Mouse (Mus musculus): ENCODE data around the gene Pvalb.

The Pvalb gene

GRCm38 (mm10) chr15:78206312-78206711 is at the start of gene Pvalb:
Pvalb (minus strand) TSS chr15:78206400.
- DNase-seq (ENCODE audit: low spot score in 2 of 2), result no peak

GRCm38 (mm10) chr15:78254751-78255150 is 48.6 kb upstream of the Pvalb start:
- peak; percentile 46 for DNase-seq (ENCODE audit: low spot score in 2 of 2)

GRCm38 (mm10) chr15:78248410-78248809 is 42.2 kb upstream of the Pvalb start:
- no peak for DNase-seq (ENCODE audit: low spot score in 2 of 2)

DNA sequence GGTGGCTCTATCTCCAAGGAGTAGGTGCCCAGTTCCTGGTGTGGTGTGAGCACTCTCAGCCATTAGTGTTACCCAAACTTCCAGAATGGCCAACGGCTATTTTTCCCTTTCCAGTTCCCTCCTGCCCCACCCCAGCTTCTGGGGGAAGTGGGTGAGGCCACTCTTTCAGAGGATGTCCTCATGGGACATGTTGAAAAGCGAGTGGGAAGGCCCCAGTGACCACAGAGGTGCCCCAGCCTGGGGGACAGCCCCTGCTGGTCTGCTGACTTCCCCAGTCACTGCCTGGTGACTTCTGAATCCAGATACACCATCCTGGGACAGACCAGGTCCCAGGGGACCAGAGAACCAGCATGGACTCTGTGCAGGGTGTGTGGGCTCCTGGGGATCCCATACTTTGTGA is 41.5 kb upstream of the Pvalb start:
- no peak for DNase-seq (ENCODE audit: low spot score in 2 of 2)

DNA sequence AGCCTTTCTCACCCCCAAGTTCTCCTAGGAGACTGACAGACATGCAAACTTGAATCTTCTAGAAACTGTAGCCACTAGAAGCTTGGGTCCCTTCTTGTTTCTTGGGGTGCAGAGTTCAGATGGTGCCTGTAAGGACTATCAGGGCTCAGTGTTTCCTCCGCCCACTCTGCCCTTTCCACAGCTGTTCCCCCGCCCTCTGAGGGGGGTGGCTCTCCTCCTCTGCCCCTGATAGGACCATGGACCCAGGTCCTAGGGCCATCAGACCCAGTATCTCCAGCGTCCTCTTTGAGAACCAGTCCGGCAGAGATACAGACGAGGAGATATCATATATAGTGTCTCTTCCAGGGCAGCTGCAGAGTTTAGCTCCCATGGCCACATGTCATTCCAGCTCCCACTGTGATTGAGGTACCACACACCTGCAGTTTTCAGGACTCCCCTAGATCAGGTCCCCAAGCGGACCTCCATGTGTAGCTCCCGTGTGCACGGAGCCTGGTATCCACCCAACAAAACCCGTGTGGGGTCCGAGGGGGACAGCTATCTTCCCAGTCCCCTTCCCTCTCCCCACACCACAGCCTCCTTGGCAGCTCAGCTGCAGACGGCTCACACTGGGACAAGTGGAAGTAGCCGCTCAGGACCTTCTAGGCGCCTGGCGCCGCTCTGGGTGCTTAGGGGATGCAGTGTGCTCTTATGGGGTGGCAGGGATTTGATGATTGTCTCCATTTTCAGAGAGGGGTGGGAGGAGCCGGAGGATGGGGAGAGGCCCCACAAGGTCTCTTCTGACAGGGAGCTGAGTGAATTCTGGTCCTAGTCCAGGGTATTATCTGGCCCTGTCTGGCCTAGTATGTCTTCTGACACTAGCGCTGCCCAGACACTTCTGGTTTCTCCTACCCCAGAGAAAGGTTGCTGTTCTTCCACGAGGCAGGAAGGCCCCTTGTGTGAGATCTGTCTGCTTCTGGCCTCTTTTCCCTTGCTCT is 40.2 kb upstream of the Pvalb start:
- DNase-seq (ENCODE audit: low spot score in 2 of 2), result no peak

DNA sequence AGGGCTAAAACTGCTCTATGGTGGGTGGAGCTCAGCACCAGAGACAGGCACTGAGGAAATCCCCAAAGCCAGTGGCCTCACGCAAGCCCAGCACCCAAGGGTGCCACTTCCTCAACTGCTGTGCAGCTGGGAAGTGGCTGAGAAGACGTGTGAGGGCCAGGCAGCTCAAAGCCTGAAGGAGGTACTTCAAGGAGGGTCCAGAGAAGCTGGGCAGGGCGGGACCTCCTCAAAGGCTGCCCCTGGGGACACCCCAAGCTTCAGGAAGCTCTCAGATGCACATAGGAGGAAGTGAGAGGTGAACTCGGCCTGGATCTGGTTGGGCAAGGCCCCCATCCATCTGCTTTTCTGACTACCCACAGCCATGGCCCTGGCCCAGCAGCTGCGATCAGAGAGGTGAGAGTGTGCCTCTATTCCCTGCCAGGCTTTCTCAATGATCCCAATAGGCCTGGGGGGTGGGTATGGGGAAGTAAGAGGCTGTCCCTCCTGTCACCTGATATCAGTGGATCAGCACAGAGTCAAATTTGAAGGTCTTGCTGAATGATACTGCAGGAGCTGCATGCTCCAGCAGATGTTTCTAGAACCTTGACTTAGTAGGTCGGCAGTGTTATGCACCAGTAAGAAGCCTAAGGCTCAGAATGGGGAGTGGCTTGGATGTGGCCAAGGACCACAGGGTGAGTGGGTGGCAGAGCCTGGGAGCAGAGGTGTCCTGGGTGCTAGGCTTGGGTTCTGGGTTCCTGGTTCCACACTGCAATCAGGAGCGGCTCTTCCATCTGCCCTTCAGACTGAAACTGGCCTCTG is 38.7 kb upstream of the Pvalb start, which contains the start of gene Ncf4:
Gene Ncf4 (plus strand): TSS at position 107 of the 798 bp plus-strand sequence.
- no peak for DNase-seq (ENCODE audit: low spot score in 2 of 2)

DNA sequence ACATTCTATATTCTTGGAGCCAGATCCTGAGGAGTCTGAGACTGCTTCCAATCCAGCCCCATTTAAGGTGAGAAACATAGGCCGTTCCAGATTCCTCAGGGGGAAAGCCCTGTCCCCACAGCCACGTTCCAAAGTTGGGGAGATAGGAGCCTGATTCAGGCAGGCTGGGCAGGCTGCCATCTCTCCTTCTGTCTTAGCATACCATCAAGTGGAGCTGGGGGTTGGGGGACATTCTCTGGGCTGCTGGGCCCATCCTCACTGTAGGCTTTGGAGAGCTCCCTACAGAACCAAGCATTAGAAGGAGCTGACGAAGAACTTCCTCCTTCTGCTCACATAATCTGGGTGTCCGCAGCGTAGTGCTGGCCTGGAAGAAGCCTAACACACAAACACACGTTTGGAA is 37.6 kb upstream of the Pvalb start:
- DNase-seq (ENCODE audit: low spot score in 2 of 2), result no peak

DNA sequence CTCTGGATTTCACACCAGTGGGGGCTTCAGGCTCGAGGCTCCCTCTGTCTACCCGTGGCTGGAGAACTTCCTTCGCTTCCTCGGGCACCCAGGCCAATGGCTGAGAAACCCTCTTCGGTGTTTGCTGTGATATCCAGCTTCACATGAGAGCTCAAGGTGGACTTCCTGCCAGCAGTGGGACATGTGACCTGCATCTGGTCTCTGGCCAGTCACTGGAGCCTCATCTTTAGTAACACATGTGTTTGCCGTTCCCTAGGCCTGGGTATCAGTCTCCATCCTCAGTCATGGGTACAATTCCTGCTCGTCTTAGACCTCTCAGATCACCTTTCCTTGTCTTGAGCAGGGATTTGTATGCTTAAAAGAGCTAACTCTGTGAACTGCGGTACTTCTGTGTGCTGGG is 36.9 kb upstream of the Pvalb start:
- DNase-seq (ENCODE audit: low spot score in 2 of 2), result no peak

DNA sequence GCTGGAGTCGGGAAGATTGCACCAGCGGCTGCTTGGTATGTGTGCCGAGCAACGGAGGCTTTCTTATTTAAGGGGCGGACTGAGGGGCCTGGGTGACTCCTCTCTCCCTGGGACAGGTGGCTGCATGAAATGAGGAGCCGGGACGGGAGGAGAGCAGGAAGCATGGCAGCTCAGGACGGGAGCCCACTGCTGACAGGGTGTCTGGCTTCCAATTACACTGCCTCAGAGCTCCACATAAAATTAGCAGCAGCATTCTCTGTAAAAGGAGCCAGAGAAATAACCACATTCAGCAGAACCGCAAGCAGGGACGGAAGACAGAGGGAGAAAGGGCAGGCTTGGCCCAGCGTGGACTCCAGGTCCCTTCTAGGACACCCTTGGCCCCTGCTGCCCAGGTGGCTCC is 35.1 kb upstream of the Pvalb start:
- DNase-seq (ENCODE audit: low spot score in 2 of 2), result no peak

GRCm38 (mm10) chr15:78239956-78240617 is 33.9 kb upstream of the Pvalb start:
- no peak for DNase-seq (ENCODE audit: low spot score in 2 of 2)

- DNase-seq (ENCODE audit: low spot score in 2 of 2), result peak; percentile 43 to 63
Observed at GRCm38 (mm10) chr15:78239453-78239852, 33.3 kb upstream of the Pvalb start.

GRCm38 (mm10) chr15:78234823-78235509 is 28.8 kb upstream of the Pvalb start:
- DNase-seq (ENCODE audit: low spot score in 2 of 2), result no peak

DNA sequence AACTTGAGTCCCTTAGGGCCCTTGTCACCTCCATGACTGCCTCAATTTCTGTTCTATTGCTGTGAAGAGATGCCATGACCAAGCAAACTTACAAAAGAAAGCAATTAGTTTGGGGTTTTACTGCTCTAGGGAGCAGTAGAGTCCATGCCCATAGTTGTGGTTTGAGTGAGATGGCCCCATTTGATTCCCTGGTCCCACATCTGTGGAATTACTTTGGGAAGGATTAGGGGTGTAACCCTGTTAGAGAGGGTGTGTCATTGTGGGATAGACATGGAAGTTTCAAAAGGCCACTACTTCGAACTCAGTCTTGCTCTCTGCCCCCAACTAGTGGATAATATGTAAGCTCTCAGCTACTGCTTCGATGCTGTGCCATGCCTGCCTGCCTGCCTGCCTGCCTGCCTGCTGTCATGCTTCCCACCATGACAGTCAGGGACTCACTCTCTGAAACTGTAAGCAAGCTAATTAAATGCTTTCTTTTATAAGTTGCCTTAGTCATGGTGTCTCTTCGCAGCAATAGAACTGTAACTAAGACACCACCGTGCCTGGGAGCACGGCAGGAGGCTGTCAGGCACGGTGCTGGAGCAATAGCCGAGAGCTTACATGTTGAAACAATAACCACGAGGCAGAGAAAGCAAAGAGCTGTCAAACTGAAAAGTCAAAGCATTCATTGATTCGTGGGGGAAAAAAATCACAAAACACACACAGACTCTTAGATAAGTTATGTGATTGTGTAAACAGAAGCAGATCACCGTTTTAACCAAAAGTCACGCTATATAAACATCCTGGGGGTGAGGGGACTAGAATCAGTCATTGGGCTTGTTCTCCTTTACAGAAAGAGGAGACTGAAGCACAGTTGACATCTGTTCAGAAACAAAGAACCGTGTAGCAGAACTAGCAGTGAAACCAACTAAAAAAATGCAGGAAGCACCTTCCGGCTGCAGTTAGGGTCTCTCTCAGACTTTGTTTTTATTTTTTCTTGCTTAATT is 25.4 kb upstream of the Pvalb start:
- no peak for DNase-seq (ENCODE audit: low spot score in 2 of 2)

DNA sequence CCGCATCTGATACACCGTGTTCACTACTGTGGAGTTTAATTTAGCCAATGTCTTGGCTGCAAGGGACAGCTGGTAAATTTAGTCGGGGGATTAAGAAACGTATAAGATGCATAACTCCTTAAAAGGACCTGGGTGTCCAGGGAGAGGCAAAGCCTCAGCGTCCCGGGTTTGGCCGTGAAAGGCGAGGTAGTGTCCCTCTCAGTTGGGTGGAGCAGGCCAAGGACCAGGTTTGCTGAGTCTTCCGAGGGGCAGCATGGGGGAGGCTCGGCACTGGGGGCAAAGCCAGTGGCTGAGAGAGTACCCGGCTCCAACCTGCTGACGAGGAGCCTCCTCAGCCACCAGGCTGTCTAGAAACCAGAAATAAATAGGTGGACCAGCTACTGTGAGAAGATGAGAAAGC is 21.6 kb upstream of the Pvalb start:
- no peak for DNase-seq (ENCODE audit: low spot score in 2 of 2)

DNA sequence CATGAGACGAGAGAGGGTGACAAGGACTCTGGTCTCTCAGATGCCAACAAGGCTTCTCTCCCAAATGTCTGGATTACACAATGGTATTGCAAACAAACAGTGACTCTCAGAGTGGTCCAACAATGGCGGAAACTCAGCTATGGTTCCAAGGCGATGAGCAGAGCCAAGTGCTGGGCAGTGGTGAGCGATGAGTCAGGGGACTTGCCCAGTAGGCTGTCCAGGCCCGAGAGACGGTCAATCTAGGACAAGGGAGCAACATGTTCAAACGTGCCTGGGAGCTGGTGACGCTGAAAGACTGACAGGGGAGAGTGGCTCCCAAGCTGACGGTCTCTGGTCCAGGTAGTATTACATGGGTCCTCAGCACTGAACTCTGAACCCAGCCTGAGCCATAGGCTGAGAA is 9.1 kb upstream of the Pvalb start:
- DNase-seq (ENCODE audit: low spot score in 2 of 2), result no peak

DNA sequence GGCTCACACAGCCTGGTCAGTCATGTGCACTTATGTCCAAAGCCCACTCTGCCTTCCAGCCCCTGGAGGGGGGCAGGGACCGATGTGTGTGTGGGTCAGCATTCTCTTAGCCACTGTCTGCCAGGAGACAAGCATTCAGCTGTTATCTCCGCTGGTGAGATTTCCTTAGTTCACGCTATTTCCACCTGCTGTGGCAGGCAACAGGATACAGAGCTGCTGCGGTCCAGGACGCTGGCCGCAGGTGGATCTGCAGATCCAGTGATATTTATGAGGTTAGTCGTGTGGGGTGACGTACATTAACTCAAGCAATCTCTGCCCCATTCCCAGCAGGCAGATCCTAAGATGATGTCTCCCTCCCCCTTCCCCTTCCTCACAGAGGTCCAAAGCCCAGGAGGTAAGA is 5.2 kb upstream of the Pvalb start:
- DNase-seq (ENCODE audit: low spot score in 2 of 2), result no peak

DNA sequence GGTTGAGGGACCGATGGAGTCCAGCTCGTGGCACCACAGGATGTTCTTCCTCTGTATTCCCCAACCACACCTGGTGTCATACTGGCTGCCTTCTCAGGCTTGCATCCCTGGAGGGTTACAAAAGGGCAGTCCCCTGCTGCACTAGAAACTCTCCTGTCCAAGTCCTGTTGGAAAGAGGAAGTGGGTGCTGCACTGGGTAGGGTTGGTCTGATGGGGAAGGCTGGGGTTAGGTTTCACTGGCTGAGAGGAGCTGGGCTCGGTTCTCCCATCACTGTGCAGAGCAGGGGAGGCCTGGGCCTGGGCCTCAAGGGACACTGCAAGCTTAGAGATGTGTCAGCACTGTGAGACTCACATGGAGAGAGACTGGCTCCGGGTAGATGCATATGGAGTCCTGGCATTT is 4.0 kb upstream of the Pvalb start:
- DNase-seq (ENCODE audit: low spot score in 2 of 2), result no peak

DNA sequence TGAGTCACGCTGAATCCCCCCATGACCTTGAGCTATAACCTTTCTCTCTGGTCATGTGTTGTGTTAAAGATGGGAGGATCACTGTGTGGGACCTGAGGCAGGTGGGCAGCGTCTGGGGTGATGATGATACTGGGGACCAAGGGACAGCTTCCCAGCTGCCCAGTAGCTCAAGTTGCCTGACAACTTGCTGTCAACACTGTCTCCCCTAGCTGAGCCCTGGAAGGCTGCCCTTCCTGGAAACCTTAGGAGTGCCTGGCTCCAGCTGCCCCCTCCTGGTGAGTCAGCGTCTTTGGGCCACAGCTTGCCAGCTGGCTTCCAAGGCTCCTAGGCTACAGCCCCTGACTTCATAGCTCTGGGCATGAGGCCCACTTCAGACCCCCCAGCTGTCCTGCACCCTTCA is 1.0 kb downstream of the Pvalb start:
- DNase-seq (ENCODE audit: low spot score in 2 of 2), result peak in 1 of 2 experiments; percentile 30

- peak; percentile 29 to 36 for DNase-seq (ENCODE audit: low spot score in 2 of 2)
Observed at GRCm38 (mm10) chr15:78204053-78204847, 1.9 kb downstream of the Pvalb start.
